Mouse (Mus musculus): ENCODE results near the gene Sirt2.

DNA sequence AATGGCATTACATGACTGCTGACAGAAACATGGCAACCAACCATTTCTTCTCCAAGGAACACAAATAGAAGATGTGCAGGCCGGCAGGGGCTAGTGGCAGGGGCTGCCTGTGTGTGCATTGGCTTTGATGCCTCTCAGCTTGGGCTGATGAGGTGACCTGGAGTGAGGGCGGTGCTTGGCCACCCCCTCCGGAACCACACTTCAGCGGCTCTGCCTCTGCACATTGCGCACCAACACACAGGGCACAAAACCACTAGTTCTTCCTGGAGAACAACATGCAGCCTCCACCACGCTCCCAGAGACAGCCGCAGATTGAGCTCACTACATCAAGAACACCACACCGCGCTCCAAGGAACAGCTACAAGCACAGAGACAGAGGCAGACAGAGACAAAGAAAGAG lies 49.7 kb downstream of the Sirt2 start:
- TF ChIP-seq CTCF (IDR thresholded peaks at IDR 0.05; ENCODE audit: insufficient read depth, low read length) (no peak), POLR2A (IDR thresholded peaks at IDR 0.05; ENCODE audit: borderline replicate concordance, extremely low read depth, low read depth, low read length) (no peak)
